Mouse (Mus musculus) heart, adult 11 months (tissue): ENCODE results near the gene Ngf.

Source experiments
- DNase-seq: peaks from one replicate; pipeline ENCODE4 v3.0.0; 2022

The Ngf gene

DNA sequence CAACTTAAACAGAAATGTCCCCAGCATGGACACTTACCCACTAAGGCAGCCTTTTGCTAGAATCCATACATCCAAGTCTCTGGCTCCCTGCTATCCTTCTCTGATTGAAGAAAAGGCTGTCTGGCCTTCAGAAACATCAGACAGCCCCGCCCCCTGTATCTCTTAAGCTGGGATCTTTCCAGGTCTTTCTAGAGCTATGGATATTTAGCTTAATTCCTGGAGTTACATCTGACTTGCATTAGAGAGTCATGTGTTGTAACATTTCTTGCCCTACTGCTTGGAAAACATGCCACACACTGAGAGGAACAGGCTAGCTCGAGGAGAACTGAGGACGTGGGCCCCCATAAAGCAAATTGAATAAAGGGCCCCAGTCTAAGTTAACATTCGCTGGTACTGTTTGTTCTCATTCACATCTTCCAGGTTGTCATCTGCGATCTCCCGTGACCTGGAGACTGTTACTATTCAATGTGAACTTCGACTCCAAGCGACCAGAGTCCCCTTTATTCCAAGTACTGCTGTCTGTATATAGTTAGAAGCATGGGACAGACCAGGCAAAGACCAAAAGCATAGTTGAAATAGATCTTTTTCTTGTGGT, 38.0 kb downstream of the Ngf start:
- DNase-seq = peak; percentile 81

DNA sequence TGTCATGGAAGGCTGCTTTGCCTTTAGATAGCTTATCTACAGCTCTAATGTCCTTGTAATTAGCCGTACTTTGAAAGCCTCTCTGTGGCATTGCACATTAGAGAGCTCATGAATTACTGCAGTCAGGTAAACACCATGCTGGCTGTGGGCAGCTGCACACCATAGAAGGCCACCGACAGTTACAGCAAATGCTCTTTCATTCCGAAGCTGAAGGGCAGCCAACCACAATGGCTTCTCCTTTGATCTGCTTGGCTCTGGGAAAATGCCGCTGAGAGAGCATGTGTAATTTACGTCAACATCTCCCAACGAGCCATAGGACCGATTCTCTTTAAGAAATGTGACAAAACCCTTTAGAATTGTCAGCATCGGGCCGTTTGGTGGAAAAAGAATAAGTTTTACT, 38.7 kb downstream of the Ngf start:
- DNase-seq = peak; percentile 46

- peak; percentile 88 for DNase-seq
Measured at GRCm38 (mm10) chr3:102509601-102510000, 39.9 kb downstream of the Ngf start.

DNA sequence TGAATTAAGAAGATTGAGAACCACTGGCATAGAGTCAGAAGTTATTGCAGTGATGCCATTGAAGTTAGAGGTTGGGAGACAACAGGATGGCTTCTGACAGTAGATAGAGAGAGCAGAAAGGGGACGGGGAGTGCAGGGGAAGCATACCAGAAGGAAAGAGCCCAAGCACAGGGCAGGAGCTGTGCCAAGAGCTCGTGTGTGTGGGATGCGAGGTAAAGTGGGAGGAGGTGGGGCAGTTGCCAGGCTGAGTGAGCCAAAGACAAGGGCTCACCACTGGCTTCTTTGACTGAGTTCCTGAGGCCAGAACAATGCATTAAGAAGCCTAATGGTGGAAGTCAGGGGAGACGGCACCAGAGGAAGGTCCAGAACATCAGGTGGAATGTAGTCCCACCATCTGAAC, 47.2 kb downstream of the Ngf start:
- peak; percentile 72 for DNase-seq

- peak; percentile 76 for DNase-seq
Measured at GRCm38 (mm10) chr3:102521061-102521460, 51.3 kb downstream of the Ngf start.

DNA sequence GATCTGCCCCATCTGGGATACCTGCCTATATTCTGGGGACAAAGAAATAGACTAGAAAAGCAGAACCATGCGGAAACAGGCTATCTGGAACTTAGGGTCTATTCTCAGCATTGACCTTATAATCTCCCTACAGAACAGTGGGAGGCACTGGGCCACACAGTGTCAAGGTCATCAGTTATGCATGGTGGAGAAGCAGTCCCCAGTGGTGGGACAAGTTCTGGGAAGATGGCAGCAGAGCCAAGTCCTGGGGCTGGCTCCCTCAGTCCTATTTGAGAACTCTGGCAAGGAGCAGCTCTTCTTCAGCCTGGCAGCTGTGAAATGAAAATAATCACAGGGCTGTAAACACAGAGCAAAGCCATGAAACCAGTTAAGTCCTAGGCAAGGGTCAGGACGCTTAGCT, 54.0 kb downstream of the Ngf start:
- peak; percentile 91 for DNase-seq

- DNase-seq = peak; percentile 91
Measured at GRCm38 (mm10) chr3:102524951-102525350, 55.2 kb downstream of the Ngf start.

GRCm38 (mm10) chr3:102525856-102526255, 56.1 kb downstream of the Ngf start:
- DNase-seq = peak; percentile 94

DNA sequence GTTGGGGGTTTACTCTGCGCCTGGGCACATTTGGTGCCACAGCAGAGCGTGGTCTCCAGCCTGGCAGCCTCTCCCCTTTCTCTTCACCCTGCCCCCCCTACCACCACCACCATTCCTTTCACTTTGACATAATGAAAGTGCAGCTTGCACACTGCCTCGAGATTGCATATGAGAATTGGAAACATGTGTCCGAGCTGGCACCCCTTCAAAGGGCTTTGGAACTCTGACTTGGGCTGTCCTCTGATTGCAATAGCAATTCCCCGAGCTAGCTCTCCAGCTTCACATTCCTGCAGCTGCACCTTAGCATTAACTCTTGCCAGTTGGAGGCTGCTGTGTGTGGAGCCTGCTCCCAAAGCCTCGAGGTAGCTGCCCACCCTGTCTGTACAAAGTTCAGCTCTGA, 56.8 kb downstream of the Ngf start:
- peak; percentile 97 for DNase-seq

- DNase-seq = no peak
Measured at GRCm38 (mm10) chr3:102534744-102535143, 65.0 kb downstream of the Ngf start.

DNA sequence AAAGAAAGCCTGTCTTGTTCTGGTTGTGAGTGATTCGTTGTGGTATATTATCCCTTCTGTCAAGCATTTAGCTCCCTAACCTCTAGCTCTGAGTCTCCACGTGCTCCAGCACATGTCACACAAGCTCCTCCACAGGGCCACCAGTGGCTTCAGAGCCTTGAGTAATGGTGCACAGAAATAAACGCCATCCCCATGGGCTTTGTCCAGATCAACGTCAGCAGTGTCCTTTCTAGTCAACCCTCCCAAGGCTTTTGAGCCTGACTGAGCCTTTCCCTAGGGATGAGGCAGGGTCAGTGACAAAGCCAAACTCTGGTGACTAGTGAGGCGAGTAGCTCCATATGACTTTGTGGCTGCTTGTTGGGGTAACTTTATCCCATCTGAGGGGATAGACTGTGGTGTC, 73.9 kb downstream of the Ngf start:
- peak; percentile 97 for DNase-seq

GRCm38 (mm10) chr3:102547536-102547935, 77.8 kb downstream of the Ngf start:
- DNase-seq = no peak

DNA sequence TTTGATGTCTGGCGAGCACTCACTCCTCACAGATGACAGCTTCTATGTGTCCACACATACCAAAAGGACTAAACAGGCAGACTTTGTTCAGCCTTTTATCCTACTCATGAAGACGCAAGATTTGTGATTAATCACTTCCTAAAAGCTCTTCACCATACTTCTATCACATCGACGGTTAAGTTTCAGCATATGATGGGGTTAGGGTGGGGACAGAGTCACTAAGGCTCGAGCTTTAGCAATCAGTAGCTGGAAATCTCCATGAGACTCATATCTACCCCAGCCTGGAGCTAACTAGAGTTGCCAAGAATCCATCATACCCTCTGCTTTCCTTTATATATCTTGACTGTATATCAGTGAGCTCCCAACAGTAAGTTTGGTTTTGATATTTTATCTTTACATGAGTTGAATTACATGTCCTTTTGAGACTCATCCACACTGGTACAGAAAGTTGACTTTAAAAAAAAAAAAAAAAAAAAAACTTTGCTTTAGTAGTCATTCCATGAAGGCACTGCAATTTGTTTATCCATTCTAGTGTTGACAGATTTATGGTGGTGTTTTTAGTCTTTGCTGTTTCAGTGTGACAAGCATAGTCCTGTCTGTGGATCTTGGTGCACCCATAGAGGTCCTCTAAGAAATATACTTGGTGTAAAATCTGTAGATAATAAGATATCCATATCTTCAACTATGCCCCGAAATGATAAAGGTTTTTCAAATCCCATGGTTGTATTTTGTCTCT, 84.4 kb downstream of the Ngf start:
- no peak for DNase-seq

DNA sequence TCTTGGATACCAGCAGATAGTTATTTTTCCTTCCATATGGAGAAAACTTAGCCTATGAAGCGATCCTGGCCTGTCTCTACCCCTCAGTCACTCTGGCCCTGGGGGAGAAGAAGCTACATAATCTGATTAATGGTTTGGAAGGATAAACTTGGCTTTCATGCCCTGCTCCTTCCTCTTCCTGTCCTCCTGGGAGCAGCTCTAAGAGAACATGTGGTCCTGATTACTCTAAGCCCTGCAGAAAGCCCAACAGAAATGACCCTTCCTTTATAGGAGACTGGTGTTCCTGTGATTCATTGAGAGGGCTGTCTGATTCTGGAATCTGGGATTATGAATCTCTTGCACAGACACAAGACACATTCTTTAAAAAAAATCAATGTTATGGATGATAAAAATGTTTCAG, 86.4 kb downstream of the Ngf start:
- DNase-seq = peak; percentile 92

DNA sequence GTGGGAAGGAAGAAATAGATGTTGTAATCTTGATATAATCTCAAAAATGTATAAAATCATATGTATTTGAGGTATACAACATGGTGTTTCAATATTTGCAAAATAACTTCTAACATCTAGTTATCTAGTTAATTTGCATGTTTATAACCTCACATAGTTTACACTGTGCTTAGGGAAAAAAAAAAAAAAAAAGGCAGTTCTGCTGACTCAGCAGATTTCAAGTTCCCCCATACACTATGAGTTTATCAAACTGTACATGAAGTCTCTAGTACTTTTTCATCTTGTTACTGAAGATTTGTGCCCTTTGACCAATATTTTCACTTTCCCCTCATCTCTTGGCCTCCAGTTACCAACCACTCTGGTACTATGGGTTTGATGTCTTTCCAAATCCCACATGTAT, 86.9 kb downstream of the Ngf start:
- no peak for DNase-seq
